Mouse (Mus musculus): ENCODE measurements around the gene Coro1c. TPM values are rescaled to one million over a fixed set of nuclear protein-coding genes. Genes with fewer than 3 reads are reported as not detected.

The Coro1c gene
- polyA plus RNA-seq, 1 experiment from 2014 or later = 102 TPM

- H3K4me2 ChIP-seq (replicated peaks; ENCODE audit: low read depth, low read length) = peak overlapping the region; percentile 46
- ATAC-seq (no peak), DNase-seq (ENCODE audit: low spot score) (peak; percentile 45)
- no peaks in the 10 kb centered on the region for H3K36me3 ChIP-seq (ENCODE audit: insufficient read depth, low read length)
- H3K27me3 ChIP-seq (replicated peaks; ENCODE audit: insufficient read depth, low read length) = no peaks in the 10 kb centered on the region
- H3K9me3 ChIP-seq (ENCODE audit: low read length) = no peaks in the 10 kb centered on the region
- H3K4me3 ChIP-seq (ENCODE audit: low read depth, low read length) = no peak overlapping the region; the same call in 1 of the 2 replicates
- WGBS = 6% methylated on average over 13 of the region's 13 CpGs
- H3K9ac ChIP-seq (replicated peaks; ENCODE audit: low read depth) = no peak overlapping the region
- H3K4me1 ChIP-seq (ENCODE audit: insufficient read depth, low read depth, low read length) = peaks cover 8% of the 10 kb centered on the region; the same call in 1 of the 2 replicates
- H3K27ac ChIP-seq (ENCODE audit: low read length) = no peak overlapping the region; the same call in 1 of the 2 replicates
- TF ChIP-seq CTCF (IDR thresholded peaks at IDR 0.05) (no peak), EP300 (IDR thresholded peaks at IDR 0.05) (no peak)
Observed at GRCm38 (mm10) chr5:113796401-113797148, 112.0 kb downstream of the Coro1c start.

Other genes starting within 250 kb of the Coro1c start
- gene 1700069L16Rik, start 184.0 kb downstream of the Coro1c start, polyA plus RNA-seq (2015; fragmentation: Nextera tagmentation; extraction: Ambion mirVana) = not detected in 2 replicates
- 6.7 and 6.8 TPM in 2 replicates for gene Ficd, start 173.0 kb downstream of the Coro1c start, polyA plus RNA-seq (2015; fragmentation: Nextera tagmentation; extraction: Ambion mirVana)
- gene Sart3, start 136.2 kb downstream of the Coro1c start, polyA plus RNA-seq (2015; fragmentation: Nextera tagmentation; extraction: Ambion mirVana) = 12.8 and 16.9 TPM in 2 replicates
- 197 and 225 TPM in 2 replicates for gene Iscu, start 136.0 kb downstream of the Coro1c start, polyA plus RNA-seq (2015; fragmentation: Nextera tagmentation; extraction: Ambion mirVana)
- 107 and 110 TPM in 2 replicates for gene Tmem119, start 108.2 kb downstream of the Coro1c start, polyA plus RNA-seq (2015; fragmentation: Nextera tagmentation; extraction: Ambion mirVana)
- gene Selplg, start 76.1 kb downstream of the Coro1c start, polyA plus RNA-seq (2015; fragmentation: Nextera tagmentation; extraction: Ambion mirVana) = 14.6 and 15.1 TPM in 2 replicates
- 13.2 and 14.3 TPM in 2 replicates for gene Ssh1, start 85.1 kb upstream of the Coro1c start, polyA plus RNA-seq (2015; fragmentation: Nextera tagmentation; extraction: Ambion mirVana)
- not detected in 2 replicates for gene Dao, start 94.9 kb upstream of the Coro1c start, polyA plus RNA-seq (2015; fragmentation: Nextera tagmentation; extraction: Ambion mirVana)
- 8.3 and 8.7 TPM in 2 replicates for gene Usp30, start 156.7 kb upstream of the Coro1c start, polyA plus RNA-seq (2015; fragmentation: Nextera tagmentation; extraction: Ambion mirVana)
- not detected in 2 replicates for gene Svop, start 182.8 kb upstream of the Coro1c start, polyA plus RNA-seq (2015; fragmentation: Nextera tagmentation; extraction: Ambion mirVana)
- 4.1 and 4.3 TPM in 2 replicates for gene Alkbh2, start 219.5 kb upstream of the Coro1c start, polyA plus RNA-seq (2015; fragmentation: Nextera tagmentation; extraction: Ambion mirVana)
- gene Ung, start 221.6 kb upstream of the Coro1c start, polyA plus RNA-seq (2015; fragmentation: Nextera tagmentation; extraction: Ambion mirVana) = 4.5 and 5.5 TPM in 2 replicates
- 0.54 and 1.3 TPM in 2 replicates for gene Acacb, start 237.8 kb upstream of the Coro1c start, polyA plus RNA-seq (2015; fragmentation: Nextera tagmentation; extraction: Ambion mirVana)

Data from lung, postnatal 0 days (tissue).